Mouse (Mus musculus) brain, adult 2 months (tissue): ENCODE results near the gene Txn1.

Experiments used
- DNase-seq: peaks from one replicate; pipeline ENCODE4 v3.0.0; 2011; ENCODE audit warnings: low read depth, low spot score

Gene Txn1

DNA sequence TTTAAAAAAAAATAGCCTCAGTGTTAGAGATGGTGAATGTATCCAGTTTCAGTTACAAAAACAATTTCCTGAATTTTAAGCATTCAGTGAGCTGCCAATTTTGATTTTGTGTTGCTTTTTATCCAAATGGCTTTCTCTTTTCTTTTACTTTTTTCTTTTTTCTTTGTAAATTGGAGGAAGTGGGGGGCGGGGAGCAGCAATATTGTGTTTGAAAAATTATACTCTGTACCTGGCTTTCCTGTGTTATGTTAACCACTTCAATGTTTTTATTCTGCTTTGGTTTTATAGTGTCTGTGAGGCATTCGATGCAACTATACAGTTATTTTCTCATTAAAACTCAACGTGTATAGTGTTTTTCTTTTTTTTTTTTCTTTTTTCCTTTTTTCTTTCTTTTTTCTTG, 59.6 kb downstream of the Txn1 start:
- no peak for DNase-seq

DNA sequence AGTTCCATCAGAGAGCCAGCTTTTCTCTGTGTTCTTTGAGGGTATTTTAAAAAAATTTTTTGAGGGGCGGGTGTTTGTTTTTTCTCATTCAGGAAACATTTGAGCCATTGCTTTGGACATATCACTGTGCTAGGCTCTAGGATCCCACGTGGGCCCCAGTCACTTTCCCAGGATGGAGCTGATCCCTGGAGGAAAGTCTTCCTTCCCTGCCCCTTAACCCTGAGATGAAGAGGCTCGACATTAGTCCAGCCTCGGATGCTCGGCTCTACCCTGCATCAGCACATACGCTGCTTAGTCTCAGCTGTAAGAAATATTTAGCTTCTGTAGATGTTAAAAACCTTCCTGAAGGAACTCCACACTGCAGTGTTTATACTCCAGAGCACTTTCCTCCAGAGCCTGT, 60.3 kb downstream of the Txn1 start:
- no peak for DNase-seq

DNA sequence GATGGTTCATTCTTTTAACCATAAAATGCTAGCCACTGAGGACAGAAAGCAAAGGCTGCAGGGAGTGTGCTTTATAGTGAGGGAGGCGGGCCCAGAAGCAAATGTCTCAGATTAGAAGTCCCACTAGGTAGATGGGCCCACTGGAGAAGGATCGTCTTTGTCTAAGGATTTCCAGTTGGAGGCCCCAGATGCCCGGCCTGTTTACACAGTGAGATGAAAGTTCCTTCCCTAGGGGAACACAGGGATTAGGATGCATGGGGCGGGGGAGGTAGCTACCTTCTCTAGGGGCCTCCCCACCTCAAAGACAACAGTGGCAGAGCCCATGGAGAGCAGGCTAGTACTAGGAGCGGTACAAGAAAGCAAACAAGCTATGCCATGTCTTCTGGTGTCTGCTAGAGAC, 61.1 kb downstream of the Txn1 start:
- DNase-seq = no peak
